Mouse (Mus musculus): ENCODE results near the gene Ambra1. TPM values are rescaled to one million over a fixed set of nuclear protein-coding genes. Genes with fewer than 3 reads are reported as not detected.
"Not testable (repeated sequence)": the region's sequence is repeated elsewhere in the genome, so short reads cannot be mapped to it uniquely, and the experiment has no call there.

Gene Ambra1
- polyA plus RNA-seq, 1 experiment from 2014 or later = 21.0 TPM

DNA sequence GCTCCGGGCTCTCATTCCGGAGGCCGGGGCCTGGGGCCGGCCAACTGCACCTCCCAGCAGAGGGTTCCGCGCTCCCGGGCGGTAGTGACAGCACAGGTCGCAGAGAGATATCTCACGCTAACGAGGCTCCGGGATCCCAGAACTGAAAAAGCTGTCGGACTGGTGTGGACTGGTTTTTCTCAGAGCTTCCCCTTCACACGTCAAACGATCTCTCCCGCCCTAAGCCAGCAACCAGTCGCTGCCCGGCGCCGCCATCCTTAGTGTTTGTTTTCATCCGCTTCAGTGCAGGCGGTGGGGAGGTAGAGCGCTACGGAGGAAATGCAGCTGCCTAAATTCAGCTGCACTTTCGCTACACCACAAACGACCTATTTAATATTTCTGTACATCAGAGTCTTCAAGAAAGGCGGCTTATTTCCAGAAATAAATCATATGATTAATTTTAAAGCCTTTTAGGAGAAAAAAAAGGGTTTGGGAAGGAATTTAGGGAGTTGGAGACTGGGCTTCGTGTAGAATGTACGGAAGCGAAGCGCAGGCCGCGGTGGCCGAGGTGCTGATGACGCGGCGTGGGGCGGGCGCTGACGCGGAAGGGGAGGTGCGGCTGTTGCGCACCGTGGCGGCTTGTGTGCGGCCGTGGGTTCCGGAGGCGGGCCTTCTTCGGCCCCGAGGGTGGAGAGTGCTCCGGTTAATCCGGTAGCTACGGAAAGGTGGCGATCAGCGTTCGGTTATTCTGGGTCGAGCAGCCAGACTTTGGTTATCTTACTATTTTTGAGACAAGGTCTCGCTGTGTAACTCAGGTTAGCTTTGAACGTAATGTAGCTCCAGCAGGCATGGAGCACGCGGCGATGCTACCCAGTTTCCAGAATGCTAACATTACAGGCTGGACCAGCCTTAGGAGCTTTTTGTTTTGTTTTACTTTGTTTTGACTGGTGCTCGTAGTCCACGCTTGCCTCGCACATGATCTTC is 19.4 kb upstream of the Ambra1 start, which contains the start of the genes Atg13 and Harbi1:
Atg13 (minus strand) TSS at position 305 of the 963 bp plus-strand sequence.
Harbi1 (plus strand) TSS at position 581 of the 963 bp plus-strand sequence.
- H3K9me3 ChIP-seq = no peaks in the 10 kb centered on the region
- peak within 1 kb of the TSS; percentile 88 for H3K9ac ChIP-seq
- H3K27me3 ChIP-seq = no peaks in the 10 kb centered on the region
- peak within 1 kb of the TSS; percentile 95 for H3K4me2 ChIP-seq
- WGBS = under 1% methylated on average over 66 of the region's 66 CpGs
- H3K36me3 ChIP-seq = no peaks in the 10 kb centered on the region
- peak within 1 kb of the TSS; percentile 97 for H3K4me3 ChIP-seq
- H3K4me1 ChIP-seq (replicated peaks) = peaks cover 32% of the 10 kb centered on the region
- peak; percentile 99 for ATAC-seq (ENCODE audit: low read depth)
- H3K27ac ChIP-seq (replicated peaks) = peak within 1 kb of the TSS; percentile 73

- peak overlapping the region; percentile 97 for H3K4me3 ChIP-seq
- no peak for ATAC-seq (ENCODE audit: low read depth)
- no peaks in the 10 kb centered on the region for H3K27me3 ChIP-seq
- H3K9me3 ChIP-seq = no peaks in the 10 kb centered on the region
- H3K9ac ChIP-seq = peak overlapping the region; percentile 88
- peak overlapping the region; percentile 73 for H3K27ac ChIP-seq (replicated peaks)
- peak overlapping the region; percentile 95 for H3K4me2 ChIP-seq
- H3K36me3 ChIP-seq = 0 out of 2 replicates have a peak, but pooled peaks cover 3% of the 10 kb centered on the region
- H3K4me1 ChIP-seq (replicated peaks) = peaks cover 32% of the 10 kb centered on the region
- 7% methylated on average over 8 of the region's 8 CpGs for WGBS
These were observed 18.5 kb upstream of the Ambra1 start for GRCm38 (mm10) chr2:91711256-91711925.

DNA sequence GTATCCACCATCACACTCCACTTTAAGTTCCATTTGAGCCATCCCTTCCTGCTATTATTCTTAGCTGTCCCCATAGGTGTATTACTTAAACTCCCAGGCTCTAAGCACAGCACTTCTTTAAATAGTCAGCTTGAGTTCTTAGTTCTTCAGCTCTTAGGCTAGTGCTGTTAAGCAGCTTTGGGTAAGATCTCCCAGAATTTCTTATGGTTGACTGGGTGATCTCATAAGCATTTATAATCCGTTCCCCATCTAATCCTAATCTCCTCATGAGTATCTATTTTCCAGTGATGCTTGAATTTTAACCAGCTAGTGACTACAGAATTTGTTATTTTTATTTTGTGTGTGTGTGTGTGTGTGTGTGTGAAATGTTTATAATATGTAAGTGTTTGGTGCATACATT is 15.0 kb upstream of the Ambra1 start:
- ATAC-seq (ENCODE audit: low read depth) = no peak
- Histone ChIP-seq H3K4me2 (no peak overlapping the region), H3K36me3 (0 out of 2 replicates have a peak, but pooled peaks cover 9% of the 10 kb centered on the region), H3K9ac (peak overlapping the region; percentile 5; the same call in 1 of the 2 replicates), H3K9me3 (no peaks in the 10 kb centered on the region), H3K4me1 (replicated peaks) (peaks cover 21% of the 10 kb centered on the region), H3K4me3 (no peak overlapping the region), H3K27me3 (no peaks in the 10 kb centered on the region), H3K27ac (replicated peaks) (no peak overlapping the region)
- WGBS = 97% methylated on average over 1 of the region's 1 CpGs

GRCm38 (mm10) chr2:91718276-91718675 is 11.7 kb upstream of the Ambra1 start:
- Histone ChIP-seq H3K4me3 (no peak overlapping the region), H3K9ac (no peak overlapping the region), H3K4me1 (replicated peaks) (peaks cover 3% of the 10 kb centered on the region; the same call in 1 of the 2 replicates), H3K9me3 (no peaks in the 10 kb centered on the region), H3K36me3 (peaks cover 20% of the 10 kb centered on the region), H3K27ac (replicated peaks) (no peak overlapping the region), H3K27me3 (no peaks in the 10 kb centered on the region), H3K4me2 (no peak overlapping the region)
- 90% methylated on average over 6 of the region's 6 CpGs for WGBS
- ATAC-seq (ENCODE audit: low read depth) = no peak

- Histone ChIP-seq H3K4me2 (no peak overlapping the region), H3K4me3 (no peak overlapping the region), H3K9ac (no peak overlapping the region), H3K27me3 (peaks cover 4% of the 10 kb centered on the region; the same call in 1 of the 2 replicates), H3K27ac (replicated peaks) (no peak overlapping the region), H3K36me3 (peaks cover 15% of the 10 kb centered on the region), H3K9me3 (no peaks in the 10 kb centered on the region), H3K4me1 (replicated peaks) (no peaks in the 10 kb centered on the region)
- no peak for ATAC-seq (ENCODE audit: low read depth)
- 80% methylated on average over 4 of the region's 4 CpGs for WGBS
These were observed 6.6 kb upstream of the Ambra1 start for GRCm38 (mm10) chr2:91723382-91723781.

GRCm38 (mm10) chr2:91723951-91724350 is 6.0 kb upstream of the Ambra1 start:
- H3K4me2 ChIP-seq = no peak overlapping the region
- H3K9ac ChIP-seq = no peak overlapping the region
- H3K27ac ChIP-seq (replicated peaks) = no peak overlapping the region
- no peak overlapping the region for H3K4me3 ChIP-seq
- H3K4me1 ChIP-seq (replicated peaks) = no peaks in the 10 kb centered on the region
- ATAC-seq (ENCODE audit: low read depth) = no peak
- peaks cover 4% of the 10 kb centered on the region; the same call in 1 of the 2 replicates for H3K27me3 ChIP-seq
- peaks cover 13% of the 10 kb centered on the region for H3K36me3 ChIP-seq
- no peaks in the 10 kb centered on the region for H3K9me3 ChIP-seq

DNA sequence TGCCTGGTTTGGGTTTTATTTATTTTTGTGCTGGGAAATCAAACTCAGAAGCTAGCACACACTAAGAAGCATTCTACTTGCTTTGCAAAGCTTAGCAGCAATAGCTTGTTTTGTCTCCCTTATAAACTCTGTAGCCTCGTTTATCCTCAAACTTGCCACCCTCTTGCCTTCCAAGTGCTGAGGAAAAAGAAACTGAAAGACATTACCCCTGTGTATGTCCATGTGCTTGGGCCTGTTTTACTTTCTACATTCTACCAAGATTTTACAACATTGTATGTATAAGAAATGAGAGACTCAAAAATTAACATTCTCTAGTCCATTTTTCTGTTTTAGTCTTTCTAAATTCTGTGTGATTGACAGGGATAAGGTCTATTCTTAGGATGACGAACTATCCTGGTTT is 5.2 kb upstream of the Ambra1 start:
- no peak overlapping the region for H3K4me2 ChIP-seq
- 66% methylated on average over 2 of the region's 2 CpGs for WGBS
- H3K9me3 ChIP-seq = no peaks in the 10 kb centered on the region
- H3K9ac ChIP-seq = no peak overlapping the region
- H3K36me3 ChIP-seq = peaks cover 13% of the 10 kb centered on the region
- no peak overlapping the region for H3K27ac ChIP-seq (replicated peaks)
- no peaks in the 10 kb centered on the region for H3K4me1 ChIP-seq (replicated peaks)
- H3K4me3 ChIP-seq = no peak overlapping the region
- no peak for ATAC-seq (ENCODE audit: low read depth)
- H3K27me3 ChIP-seq = peaks cover 4% of the 10 kb centered on the region; the same call in 1 of the 2 replicates

GRCm38 (mm10) chr2:91725476-91725875 is 4.5 kb upstream of the Ambra1 start:
- not testable (repeated sequence) for ATAC-seq (ENCODE audit: low read depth); H3K9ac ChIP-seq; H3K4me2 ChIP-seq; H3K4me1 ChIP-seq (replicated peaks); H3K27me3 ChIP-seq; H3K9me3 ChIP-seq; H3K4me3 ChIP-seq; H3K36me3 ChIP-seq; H3K27ac ChIP-seq (replicated peaks)
- 56% methylated on average over 4 of the region's 4 CpGs for WGBS

DNA sequence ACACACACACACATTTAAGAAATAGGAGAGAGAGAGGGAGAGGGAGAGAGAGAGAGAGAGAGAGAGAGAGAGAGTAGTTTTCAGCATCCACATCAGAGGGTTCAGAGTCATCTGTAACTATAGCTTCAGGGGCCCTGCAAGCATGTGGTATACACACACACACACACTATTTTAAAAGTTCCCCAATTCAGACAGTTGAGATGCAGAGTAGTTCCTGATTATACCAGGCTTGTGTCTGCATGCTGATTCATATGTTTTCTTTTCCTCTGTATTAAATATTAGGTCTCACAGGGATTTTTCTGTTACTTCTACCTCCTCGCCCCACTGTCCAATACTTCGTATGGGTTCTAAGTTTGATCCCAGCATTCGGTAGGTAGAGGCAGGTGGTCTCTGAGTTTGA is 2.9 kb upstream of the Ambra1 start:
- Histone ChIP-seq H3K27ac (replicated peaks) (no peak overlapping the region), H3K4me3 (no peak overlapping the region), H3K4me2 (no peak overlapping the region), H3K27me3 (peaks cover 4% of the 10 kb centered on the region; the same call in 1 of the 2 replicates), H3K9ac (no peak overlapping the region), H3K9me3 (no peaks in the 10 kb centered on the region), H3K4me1 (replicated peaks) (peaks cover 4% of the 10 kb centered on the region), H3K36me3 (no peaks in the 10 kb centered on the region)
- 88% methylated on average over 3 of the region's 3 CpGs for WGBS
- no peak for ATAC-seq (ENCODE audit: low read depth)

DNA sequence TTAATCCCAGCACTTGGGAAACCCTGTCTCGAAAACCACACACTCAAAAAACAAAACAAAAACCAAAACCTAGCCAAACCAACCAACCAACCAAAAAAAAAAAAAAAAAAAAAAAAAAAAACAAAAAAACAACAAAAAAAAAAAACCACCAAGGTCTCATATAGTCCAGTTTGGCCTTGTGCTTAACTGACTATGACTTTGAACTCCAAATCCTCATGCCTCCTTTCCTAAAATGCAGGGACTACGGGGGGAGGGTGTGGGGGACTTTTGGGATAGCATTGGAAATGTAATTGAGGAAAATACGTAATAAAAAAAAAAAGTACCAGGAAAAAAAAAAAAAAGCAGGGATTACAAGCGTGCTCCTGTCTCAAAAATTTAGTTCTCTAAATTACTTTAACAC is 363 bp upstream of the Ambra1 start:
- Histone ChIP-seq H3K9me3 (no peaks in the 10 kb centered on the region), H3K36me3 (peaks cover 5% of the 10 kb centered on the region; the same call in 1 of the 2 replicates), H3K4me1 (replicated peaks) (peaks cover 4% of the 10 kb centered on the region), H3K9ac (peak overlapping the region; percentile 98), H3K27ac (replicated peaks) (no peak overlapping the region; the same call in 1 of the 2 replicates), H3K4me3 (peak overlapping the region; percentile 98), H3K4me2 (peak overlapping the region; percentile 77), H3K27me3 (peaks cover 4% of the 10 kb centered on the region; the same call in 1 of the 2 replicates)
- ATAC-seq (ENCODE audit: low read depth) = peak; percentile 36
- WGBS = 20% methylated on average over 4 of the region's 4 CpGs

GRCm38 (mm10) chr2:91735221-91735620 is 5.3 kb downstream of the Ambra1 start:
- Histone ChIP-seq H3K4me2 (no peak overlapping the region), H3K4me3 (no peak overlapping the region), H3K4me1 (replicated peaks) (peaks cover 4% of the 10 kb centered on the region), H3K27me3 (no peaks in the 10 kb centered on the region), H3K36me3 (peaks cover 5% of the 10 kb centered on the region; the same call in 1 of the 2 replicates), H3K9ac (no peak overlapping the region), H3K9me3 (no peaks in the 10 kb centered on the region), H3K27ac (replicated peaks) (no peak overlapping the region)
- ATAC-seq (ENCODE audit: low read depth) = no peak
- WGBS = 94% methylated on average over 5 of the region's 5 CpGs

DNA sequence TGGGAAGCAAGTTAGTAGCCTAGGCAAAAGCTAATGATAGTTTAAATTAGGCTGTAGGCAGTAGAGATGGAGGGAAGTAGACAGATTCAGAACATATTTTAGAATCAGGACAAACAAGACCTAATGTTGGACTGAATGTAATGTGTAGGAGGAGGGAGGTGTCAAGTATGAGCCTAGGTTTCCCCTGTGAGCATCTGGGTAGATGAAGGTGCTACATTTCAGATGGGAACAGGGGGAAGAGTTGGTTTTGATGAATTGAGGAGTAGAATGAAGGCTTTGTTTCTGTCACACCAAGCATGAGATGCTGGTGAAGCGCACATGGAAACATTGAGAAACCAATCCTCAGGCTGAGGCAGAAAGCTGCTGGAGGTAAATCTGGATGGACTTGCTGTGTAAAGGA is 9.7 kb downstream of the Ambra1 start:
- no peaks in the 10 kb centered on the region for H3K27me3 ChIP-seq
- 88% methylated on average over 1 of the region's 1 CpGs for WGBS
- ATAC-seq (ENCODE audit: low read depth) = no peak
- no peaks in the 10 kb centered on the region for H3K9me3 ChIP-seq
- H3K36me3 ChIP-seq = no peaks in the 10 kb centered on the region
- H3K4me2 ChIP-seq = no peak overlapping the region
- H3K4me1 ChIP-seq (replicated peaks) = no peaks in the 10 kb centered on the region
- no peak overlapping the region for H3K27ac ChIP-seq (replicated peaks)
- no peak overlapping the region for H3K4me3 ChIP-seq
- H3K9ac ChIP-seq = no peak overlapping the region
